Mouse (Mus musculus): ENCODE measurements around the gene Cela1.

Gene Cela1

DNA sequence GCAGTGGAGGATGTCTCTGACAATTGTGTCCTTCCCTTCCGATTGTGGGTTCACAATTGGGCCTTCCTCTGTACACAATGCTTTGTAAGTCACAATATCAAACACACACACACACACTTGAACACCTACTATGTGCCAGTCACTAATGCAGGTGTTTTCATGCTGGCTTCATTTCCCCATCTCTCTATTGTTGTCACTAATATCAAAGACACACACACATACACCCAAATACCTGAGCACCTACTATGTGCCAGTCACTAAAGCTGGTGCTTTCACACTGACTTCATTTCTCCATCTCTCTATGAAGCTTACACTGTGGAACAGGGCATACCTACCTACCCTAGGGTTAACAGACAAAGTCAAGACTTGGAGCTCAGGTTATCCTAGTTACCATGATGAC lies 17.7 kb upstream of the Cela1 start:
- DNase-seq (ENCODE audit: low spot score) = no peak

DNA sequence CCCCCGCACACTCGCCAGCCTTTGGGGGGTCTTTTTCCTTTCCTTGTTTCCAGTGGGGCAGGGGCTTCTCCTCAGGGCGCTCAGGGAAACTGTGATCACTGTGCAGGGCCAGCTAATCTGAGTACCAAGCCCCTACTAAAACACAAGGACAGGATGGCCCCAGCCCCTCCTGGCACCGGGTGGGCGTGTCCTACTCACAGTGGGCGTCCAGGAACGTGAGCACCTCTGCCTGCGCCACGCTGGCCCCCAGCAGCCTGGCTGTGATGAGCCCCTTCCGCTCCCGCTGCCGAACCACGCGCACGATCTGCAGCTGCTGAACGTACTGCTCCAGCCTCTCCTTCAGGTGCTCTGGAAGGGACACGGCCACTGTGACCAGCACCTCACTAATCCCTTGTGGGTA lies 16.2 kb upstream of the Cela1 start:
- no peak for DNase-seq (ENCODE audit: low spot score)

DNA sequence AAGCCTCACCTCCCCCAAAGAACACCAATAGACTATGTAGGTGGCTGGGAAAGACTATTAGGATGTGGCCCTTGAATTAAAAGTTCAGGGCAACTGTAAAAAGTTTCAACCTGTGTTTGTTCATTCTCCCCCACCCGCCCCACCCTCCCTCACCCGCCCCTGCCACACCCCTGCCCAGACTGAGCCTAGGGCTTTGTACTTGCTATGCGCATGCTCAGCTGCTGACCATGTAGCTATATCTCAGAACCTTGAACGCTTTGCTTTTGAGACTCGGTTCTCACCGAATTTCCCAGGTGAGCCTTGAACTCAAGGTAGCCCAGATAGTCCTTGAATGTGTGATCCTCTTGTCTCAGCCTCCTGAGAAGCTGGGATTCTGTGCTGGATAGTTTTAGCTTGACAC lies 14.1 kb upstream of the Cela1 start:
- DNase-seq (ENCODE audit: low spot score) = no peak

DNA sequence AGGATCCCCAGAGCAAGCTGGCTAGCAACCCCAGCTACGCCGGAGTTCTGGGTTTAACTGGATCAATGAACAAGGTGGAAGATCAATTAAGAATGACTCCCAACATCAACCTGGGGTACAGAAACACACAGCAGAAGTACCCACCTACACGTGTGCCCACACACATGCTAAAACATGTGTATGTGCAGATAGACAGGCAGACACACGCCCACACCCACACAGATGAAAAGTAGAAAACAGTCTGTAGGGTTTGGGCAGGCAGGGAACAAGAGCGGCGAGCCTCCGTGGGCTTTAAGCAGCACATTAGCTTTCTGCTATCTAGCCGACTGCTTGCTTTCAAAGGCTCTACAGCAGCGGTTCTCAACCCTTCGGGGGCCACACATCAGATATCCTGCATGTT lies 13.4 kb upstream of the Cela1 start:
- no peak for DNase-seq (ENCODE audit: low spot score)

DNA sequence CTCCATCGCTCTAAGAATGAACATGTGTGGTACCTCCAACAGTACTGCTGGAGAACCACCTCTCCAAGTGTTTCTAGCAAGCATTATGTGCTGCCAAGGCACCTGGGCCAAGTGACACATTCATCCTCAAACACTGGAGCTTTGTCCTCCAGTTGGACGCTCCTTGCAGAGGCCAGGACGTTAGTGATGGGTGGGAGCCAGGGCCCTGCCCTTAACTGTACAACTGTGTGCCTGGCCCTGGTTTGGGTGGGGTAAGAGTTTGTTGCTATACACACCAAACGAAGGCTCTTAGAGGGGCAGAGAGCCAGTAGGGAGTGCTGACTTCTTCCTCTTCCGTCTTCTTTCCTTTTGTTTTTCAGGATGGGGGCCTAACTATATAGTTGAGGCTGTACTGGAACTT lies 12.7 kb upstream of the Cela1 start:
- no peak for DNase-seq (ENCODE audit: low spot score)

DNA sequence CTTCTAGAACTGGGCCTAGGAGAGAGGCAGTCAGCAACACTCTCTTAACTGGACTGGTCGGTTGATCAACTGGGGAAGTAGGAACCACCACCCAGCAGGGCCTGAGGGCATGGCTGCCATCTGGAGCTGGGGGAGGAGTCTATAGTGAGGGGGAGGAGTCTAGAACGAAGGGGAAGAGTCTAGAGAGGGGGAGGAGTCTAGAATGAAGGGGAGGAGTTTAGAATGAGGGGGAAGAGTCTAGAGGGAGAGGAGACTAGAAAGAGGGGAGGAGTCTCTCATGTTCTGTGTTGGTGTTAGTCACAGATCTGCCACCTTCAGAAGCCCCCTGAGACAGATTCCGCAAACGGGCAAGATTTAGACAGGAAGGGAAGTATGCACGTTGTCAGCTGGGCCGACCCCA lies 11.7 kb upstream of the Cela1 start:
- no peak for DNase-seq (ENCODE audit: low spot score)

DNA sequence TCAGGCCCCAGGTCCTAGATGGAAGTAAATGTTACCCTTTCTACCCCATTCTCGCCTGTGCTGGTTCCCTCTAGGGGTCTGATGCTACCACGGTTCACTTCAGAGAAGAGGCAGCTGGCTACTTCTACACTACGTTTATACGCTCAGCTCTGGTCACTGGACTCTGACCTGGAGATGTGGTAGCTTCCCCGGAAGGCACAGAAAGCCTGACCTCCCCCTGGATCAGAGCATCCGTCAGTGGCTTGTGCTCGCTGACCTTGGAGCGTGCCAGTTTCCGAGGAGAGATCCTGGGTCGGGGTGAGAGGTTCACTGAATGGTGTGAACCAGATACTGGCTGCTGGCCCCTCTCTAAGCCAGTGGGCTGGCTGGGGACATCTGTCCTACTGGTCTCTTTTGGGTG lies 10.4 kb upstream of the Cela1 start:
- no peak for DNase-seq (ENCODE audit: low spot score)

DNA sequence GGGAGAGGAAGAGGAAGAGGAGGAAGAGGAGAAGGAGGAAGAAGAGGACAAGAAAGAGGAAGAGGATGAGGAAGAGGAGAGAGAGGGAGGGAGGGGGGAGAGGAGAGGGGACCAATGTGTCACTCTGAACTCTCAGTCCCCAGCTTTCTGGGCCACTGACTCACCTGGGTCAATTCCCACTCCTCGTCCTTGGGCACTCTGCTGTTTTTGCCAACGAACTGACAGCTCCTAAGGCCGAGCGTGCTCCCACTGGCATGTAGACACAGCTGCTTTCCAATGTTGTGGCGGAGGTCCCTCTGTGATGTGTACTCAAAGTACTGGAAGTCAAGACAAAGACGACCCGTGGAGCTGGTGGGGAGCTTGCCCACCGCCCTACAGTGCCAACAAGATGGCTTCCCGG lies 6.7 kb upstream of the Cela1 start:
- no peak for DNase-seq (ENCODE audit: low spot score)

DNA sequence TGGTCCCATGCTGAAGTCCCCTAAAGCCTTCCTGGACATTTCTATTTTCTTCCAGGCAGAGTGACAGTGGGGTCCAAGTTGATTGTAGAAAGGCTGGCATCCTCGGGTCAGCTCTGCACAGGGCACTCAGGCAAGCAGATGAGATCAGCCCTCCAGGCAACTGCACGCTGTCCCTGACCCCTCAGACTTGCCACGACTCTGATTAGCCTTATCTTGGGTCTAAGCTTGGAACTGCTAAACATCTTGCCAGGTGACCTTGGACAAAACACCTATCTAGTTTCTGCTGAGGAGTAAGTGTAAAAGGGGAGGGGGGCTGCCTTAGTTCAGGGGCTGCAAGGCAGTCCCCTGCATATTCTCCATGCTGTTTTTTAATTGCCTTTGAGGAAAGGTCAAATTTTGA lies 4.3 kb upstream of the Cela1 start:
- no peak for DNase-seq (ENCODE audit: low spot score)

DNA sequence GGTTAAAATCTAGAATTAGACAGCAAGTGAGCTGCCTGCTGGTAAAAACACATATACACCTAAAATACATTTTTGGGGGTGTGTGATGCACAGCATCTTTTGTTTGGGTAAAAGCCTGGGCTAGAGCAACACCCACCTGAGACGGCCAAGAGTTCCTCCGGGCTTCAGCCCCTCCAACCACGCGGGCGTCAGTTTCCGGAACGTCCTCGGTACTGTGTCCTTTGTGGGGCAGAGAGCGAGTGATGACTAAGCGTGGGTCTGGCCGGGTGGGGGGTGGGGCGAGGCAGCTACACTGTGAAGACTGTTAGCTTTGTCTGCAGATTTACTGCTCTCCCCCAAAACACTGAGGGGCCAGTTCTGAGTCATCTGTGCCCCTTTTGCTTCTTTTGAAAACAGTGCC lies 732 bp downstream of the Cela1 start:
- DNase-seq (ENCODE audit: low spot score) = no peak

DNA sequence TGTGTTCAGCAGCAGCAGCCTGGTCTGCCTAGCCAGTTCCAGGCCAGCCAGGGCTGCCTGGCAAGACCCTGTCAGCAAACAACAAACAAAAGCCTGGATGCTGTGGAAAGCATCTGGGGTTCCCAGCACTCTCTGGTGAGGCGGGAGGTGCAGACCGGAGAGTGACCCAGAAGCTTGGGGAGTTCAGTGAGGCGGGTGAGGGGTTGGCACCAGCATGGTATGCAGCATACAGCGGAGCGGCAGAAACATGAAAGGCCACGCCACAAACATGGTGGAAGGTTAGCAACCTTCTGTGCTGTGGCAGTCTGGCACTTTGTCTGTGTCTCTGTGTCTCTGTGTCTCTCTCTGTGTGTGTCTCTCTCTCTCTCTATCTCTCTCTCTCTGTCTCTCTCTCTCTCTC lies 1.3 kb downstream of the Cela1 start:
- no peak for DNase-seq (ENCODE audit: low spot score)

DNA sequence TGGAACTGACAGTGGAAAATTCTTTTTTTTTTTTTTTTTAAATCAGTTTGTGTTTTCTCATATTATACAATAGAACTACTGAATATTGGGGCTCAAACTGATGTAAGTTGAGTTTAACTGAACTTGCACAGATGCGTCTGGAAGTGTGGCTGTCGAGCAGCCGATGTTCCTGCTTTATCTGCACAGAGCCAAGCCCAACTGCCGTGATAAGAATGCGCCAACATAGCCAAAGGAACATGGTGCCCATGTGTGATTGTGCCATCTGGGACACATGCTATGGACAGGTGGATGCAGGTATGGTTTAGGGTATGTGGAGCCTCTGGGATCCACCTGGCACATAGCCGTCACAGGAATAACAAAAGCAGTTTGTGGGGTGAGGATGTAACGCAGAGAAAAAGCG lies 1.9 kb downstream of the Cela1 start:
- no peak for DNase-seq (ENCODE audit: low spot score)

DNA sequence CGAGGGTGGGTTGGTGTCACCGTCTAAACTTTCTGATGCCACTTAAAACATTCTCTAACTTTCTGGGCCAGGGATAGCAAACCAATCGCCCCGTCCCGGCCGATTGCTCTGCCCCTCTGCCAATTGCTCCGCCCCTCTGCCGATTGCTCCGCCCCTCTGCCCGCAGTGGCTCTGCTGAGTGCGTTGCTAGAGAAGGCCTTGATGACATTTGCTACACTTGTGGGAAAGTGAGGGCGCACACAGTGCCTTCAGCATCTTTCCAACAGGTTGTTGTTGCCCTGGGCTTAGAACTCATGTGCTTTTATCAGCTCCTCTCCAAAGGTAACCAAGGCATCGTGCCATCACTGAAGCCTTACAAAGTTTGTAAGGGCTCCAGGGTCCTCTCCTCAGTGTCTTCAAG lies 2.5 kb downstream of the Cela1 start:
- DNase-seq (ENCODE audit: low spot score) = no peak

DNA sequence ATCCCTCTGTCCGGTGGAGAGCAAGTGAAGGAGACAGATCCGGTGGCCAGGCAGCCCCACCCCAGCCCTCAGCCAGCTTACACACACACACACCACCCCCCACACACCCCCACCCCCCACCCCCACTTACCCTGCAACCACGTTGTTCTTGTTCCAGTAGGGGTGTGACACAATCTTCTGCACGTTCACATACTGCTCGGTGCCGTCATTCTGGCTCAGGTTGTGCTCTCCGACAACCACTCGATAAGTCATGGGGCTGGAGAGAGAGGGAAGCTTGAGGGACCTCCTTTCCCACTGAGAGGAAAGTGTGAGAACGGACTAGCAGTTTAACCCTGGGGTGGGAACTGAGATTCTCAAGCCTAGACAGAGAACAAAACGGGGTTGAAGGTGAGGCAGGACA lies 3.3 kb downstream of the Cela1 start:
- DNase-seq (ENCODE audit: low spot score) = no peak

DNA sequence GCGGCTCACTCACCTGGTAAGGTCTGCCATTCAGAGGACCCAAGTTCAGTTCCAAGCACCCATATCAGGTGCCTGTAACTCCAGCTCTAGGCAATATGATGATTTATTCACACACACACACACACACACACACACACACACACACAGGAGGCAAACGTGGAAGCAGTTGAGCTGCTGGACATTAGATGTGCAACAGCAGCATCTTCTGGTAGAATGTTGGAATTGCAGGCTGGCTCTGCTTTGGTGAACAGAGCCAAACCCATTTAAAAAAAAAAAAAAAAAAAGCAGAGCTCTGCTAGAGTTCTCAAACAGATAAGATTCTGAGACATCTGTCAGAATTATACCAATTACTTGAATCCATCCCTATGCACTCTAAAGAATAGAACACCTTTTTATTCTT lies 4.7 kb downstream of the Cela1 start:
- DNase-seq (ENCODE audit: low spot score) = peak; percentile 86

DNA sequence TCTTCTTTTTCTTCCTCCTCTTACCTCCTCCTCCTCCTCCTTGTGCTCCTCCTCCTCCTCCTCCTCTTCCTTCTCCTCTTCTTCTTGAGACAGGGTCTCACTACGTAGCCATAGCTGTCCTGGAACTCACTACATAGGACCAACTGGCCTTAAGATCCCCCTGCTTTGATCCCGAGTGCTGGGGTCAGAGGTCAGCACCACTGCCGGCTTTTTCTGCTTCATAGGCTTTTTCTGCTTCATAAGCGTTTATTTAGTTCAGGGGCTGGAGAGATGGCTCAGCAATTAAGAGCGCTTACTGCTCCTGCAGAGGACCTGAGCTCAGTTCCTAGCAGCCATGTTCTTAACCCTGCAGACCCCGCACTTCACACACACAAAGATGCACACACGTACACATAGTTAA lies 6.0 kb downstream of the Cela1 start:
- DNase-seq (ENCODE audit: low spot score) = no peak

DNA sequence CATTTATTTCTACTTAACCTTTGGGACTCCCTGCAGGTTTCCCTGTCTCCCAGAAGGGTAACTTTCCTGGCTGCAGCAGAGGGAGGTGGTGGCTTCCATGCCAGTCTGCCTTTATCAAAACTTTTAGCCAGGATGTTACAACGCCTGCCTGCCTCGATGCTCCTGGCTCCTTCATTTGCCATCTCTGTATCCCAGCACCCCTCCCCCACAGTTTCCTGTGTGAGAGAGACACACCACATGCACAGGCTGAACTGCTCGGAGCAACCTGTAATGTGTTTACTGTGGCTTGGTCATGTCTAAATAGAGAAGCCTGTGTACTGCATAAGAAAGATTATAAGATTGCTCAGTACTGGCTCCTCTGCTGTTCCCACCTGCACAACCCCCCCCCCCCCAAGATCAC lies 7.3 kb downstream of the Cela1 start:
- DNase-seq (ENCODE audit: low spot score) = no peak

DNA sequence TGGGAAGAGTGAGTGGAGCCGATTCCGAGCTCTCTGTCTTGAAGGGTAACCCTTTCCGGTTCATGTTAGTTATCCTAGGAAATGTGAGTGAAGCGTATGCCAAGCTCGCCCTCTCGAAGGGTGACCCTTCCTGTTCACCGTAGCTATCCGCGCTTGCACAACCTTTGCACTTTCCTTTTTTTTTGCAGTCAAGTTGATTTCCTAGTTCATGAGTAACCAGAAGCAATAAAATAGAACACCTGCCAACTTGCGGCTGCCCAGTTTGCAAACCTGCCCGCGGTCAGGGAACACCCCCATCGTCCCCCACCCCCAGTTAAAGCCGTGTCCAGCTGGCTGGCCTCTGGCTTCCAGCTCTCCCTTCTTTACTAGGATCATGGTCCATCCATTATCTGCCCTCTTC lies 8.7 kb downstream of the Cela1 start:
- no peak for DNase-seq (ENCODE audit: low spot score)

DNA sequence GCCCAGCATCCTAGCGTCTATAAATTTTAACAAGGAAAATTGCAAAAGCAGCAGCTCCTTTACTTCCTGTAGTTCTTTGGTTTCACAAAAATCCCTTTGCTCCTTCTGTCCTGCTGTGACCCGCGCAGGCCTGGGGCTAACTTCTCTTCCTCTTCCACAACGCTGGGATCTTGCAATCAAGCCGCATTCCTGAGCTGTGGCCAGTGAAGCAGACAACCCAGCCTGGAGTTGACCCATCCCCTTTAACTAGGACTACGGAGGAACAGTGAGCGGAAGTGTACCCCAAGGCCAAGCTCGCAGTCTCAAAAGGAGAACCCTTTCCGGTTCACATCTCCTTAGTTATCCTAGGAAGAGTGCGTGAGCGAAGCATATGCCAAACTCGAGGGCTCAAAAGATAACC lies 9.1 kb downstream of the Cela1 start:
- DNase-seq (ENCODE audit: low spot score) = no peak

DNA sequence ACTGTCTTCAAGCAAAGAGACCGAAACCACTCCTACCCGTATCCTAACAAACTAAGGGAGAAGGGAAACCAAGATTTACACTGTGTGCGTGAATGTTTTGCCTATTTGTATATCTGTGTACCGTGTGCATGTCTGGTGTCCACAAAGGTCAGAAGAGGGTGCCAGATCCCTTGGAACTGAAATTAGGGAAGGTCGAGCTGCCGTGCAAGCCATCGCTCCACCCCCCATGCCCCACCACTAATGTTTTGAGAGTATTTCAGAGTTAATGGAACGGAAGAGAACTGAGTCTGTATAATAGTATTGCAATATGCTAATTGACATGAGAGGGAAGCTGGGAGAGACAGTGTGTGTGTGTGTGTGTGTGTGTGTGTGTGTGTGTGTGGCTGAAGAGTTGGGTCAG lies 10.0 kb downstream of the Cela1 start:
- no peak for DNase-seq (ENCODE audit: low spot score)

DNA sequence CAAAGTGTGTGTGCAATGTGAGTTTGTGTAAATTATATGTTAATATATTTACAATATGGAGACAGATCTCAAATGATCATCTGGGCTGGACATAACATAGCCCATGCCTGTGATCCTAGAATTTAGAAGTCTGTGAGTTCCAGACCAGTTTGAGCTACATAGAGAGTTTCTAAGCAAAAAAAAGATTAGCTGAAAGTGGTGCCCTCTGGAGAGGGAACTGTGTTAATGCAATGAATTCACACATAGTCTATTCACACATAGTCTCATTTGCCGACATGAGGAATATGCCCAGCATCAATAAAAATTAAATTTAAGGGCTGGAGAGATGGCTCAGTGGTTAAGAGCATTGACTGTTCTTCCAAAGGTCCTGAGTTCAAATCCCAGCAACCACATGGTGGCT lies 11.2 kb downstream of the Cela1 start:
- DNase-seq (ENCODE audit: low spot score) = no peak

DNA sequence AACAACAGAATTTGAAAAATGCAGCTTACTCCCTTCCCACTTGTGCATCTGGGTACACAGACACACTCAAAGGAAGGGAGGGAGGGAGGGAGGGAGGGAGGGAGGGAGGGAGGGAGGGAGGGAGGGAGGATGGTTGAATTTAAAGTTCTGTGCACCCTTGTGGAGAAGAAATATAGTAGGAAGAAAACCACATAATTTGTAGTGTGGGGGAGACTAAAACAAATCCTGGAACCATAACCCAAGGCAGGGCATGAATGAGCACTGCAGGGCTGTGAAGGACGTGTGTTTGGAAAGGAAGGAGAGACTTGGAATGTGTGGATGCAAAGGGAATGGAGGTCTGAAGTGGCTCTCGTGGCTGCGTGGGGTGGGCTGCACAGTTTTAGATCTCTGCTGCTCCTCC lies 12.2 kb downstream of the Cela1 start:
- DNase-seq (ENCODE audit: low spot score) = no peak

DNA sequence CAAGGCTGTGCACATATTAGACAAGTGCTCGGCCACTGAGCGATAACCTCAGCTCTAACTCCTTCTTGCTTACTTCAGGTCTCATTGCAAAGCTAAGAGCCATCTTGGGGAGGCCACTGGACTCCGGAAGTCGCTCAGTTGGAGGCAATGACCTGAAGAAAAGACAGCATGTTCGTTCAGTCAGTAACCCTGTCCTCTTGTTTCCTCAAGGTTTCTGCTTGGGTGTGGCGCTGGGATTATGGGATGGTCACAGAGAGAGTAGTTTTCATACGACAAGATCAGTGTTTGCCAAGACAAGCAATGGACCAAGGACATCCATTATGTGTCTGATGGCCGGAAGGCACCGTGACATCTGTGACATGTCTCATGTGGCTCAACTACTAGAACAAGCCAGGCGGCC lies 13.2 kb downstream of the Cela1 start:
- no peak for DNase-seq (ENCODE audit: low spot score)

DNA sequence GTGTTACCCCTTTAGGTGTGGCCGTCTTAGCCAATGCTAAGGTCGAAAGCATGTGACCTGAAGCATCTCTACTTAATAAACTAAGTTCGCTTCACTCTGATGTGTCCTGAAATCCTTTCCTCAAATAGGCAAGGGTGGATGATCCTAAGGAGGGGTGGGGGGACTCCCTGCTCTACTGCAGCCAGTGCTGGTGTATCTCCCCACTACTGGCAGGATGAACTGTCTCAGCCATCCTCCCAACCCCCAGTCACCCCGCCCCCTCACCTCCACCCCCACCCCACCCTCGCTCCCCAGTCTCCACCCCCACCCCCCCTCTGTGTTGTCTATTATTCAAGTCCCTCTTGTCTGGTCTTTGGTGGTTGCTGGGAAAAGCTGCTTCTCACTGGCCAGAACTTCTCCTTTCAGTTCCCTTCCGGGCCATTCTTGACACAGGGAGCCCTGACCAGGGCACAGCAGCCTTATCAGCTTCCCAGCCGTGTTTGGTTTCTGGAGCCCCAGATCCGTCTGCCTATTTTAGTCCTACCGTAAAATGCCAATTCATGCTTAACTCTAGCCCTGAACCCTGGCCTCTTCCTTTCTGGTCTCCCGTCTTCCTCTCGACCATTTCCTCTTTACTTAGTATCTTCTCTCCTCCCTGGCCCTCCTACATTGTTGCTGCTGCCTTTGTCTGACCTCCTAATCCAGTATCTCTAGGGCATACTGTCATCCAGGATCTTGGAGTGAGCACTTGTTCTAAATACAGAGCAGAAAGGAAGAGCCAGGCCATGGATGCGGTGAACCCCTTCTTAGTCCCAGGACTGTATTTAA lies 13.9 kb downstream of the Cela1 start:
- peak; percentile 47 for DNase-seq (ENCODE audit: low spot score)

DNA sequence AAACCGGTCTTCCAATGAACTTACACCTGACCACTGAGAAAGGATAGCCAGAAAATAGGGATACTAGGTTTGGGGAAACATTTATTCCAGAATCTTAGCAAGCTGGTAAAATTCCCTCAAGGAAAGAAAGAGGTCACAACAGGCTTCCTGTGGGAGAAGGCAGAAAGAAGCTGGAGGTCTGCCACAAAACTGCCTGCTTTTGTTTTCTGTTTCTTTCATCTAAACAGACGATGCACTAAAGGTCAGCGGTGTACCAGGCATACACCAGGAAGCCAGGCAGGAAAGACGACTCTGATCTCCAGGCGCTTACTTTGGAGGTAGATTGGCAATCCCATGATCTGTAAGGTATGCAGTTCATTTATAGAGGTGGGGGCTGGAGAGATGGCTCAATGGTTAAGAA lies 16.9 kb downstream of the Cela1 start:
- DNase-seq (ENCODE audit: low spot score) = no peak

Measured in c-Kit-positive CD71-positive TER-119-positive erythroid progenitor cells, embryonic 14.5 days (primary cell).